Comparison of ENCODE assay signal across 9 mouse cellular contexts in genomic region chr9:104002913-104003330, GRCm38 (mm10). TPM values are rescaled to one million over a fixed set of nuclear protein-coding genes. Genes with fewer than 3 reads are reported as not detected.
DNase-seq lines count a peak whose midpoint lies in the region; ATAC-seq and TF ChIP-seq lines count a peak whose summit lies in the region.
"Had no signal": no experiment of that assay in that cellular context is flagged by ENCODE, and none has a peak within 500 bp of the region (broad histone marks: within the 10 kb centered on the region; RNA-seq: fewer than 3 reads in every experiment).

No protein-coding gene starts in this region.

- peak overlapping the region; percentile 53 for H3K27ac ChIP-seq in kidney, adult 2 months (ENCODE audit: insufficient read depth, low read depth, low read length)
- H3K27ac ChIP-seq in forebrain, embryonic 15.5 days (replicated peaks) = peak overlapping the region; percentile 79
- peak overlapping the region; percentile 86 for H3K27ac ChIP-seq in kidney, postnatal 0 days

- DNase-seq in kidney, adult 2 months = peak; percentile 81
- DNase-seq in kidney, adult 18-20 months = no peak
- DNase-seq in adipocyte (ENCODE audit: low spot score) = peak; percentile 79
- peak; percentile 86 for DNase-seq in kidney, postnatal 0 days (ENCODE audit: low spot score)
- no peak for DNase-seq in lung, adult 2 months
- DNase-seq in thymus, postnatal 36 days = peak; percentile 64 to 69

- no peaks in the 10 kb centered on the region for H3K36me3 ChIP-seq in kidney, adult 2 months (ENCODE audit: control insufficient read depth, insufficient read depth, low read length)
- H3K36me3 ChIP-seq in forebrain, embryonic 15.5 days = no peaks in the 10 kb centered on the region
- H3K36me3 ChIP-seq in kidney, postnatal 0 days (ENCODE audit: insufficient read depth, low read length) = 0 out of 2 replicates have a peak, but pooled peaks cover 8% of the 10 kb centered on the region

- peak overlapping the region; percentile 69 for H3K4me3 ChIP-seq in kidney, adult 2 months (ENCODE audit: insufficient read depth, low read depth, low read length)
- H3K4me3 ChIP-seq in forebrain, embryonic 15.5 days = peak overlapping the region; percentile 71
- peak overlapping the region; percentile 64 for H3K4me3 ChIP-seq in kidney, postnatal 0 days (replicated peaks; ENCODE audit: low read depth, low read length)
- H3K4me3 ChIP-seq in lung, adult 2 months (replicated peaks; ENCODE audit: extremely low read depth, low read depth, low read length) = peak overlapping the region; percentile 68

- TF ChIP-seq POLR2A in kidney, adult 2 months (IDR thresholded peaks at IDR 0.05; ENCODE audit: low read depth, low read length) = no peak
- no peak for TF ChIP-seq POLR2A in lung, adult 2 months (IDR thresholded peaks at IDR 0.05; ENCODE audit: borderline replicate concordance, extremely low read depth, low read depth, low read length)

- under 1% methylated on average over 37 of the region's 37 CpGs for WGBS in kidney, adult 2 months
- WGBS in forebrain, embryonic 15.5 days = under 1% methylated on average over 37 of the region's 37 CpGs
- 1% methylated on average over 37 of the region's 37 CpGs for WGBS in kidney, postnatal 0 days
- under 1% methylated on average over 37 of the region's 37 CpGs for WGBS in lung, adult 2 months

- H3K9me3 ChIP-seq in forebrain, embryonic 15.5 days = no peaks in the 10 kb centered on the region
- H3K9me3 ChIP-seq in kidney, postnatal 0 days (replicated peaks; ENCODE audit: low read length) = no peaks in the 10 kb centered on the region

- H3K4me2 ChIP-seq in forebrain, embryonic 15.5 days (replicated peaks) = peak overlapping the region; percentile 59
- H3K4me2 ChIP-seq in kidney, postnatal 0 days (ENCODE audit: low read length) = peak overlapping the region; percentile 71

- peak; percentile 68 for TF ChIP-seq CTCF in kidney, adult 2 months (conservative IDR thresholded peaks at IDR 0.05; ENCODE audit: insufficient read depth, insufficient read length, low read depth, low read length)
- TF ChIP-seq CTCF in kidney, postnatal 0 days (IDR thresholded peaks at IDR 0.05; ENCODE audit: low read depth) = peak; percentile 69
- peak; percentile 50 for TF ChIP-seq CTCF in lung, adult 2 months (IDR thresholded peaks at IDR 0.05; ENCODE audit: insufficient read depth, low read length)

- peak; percentile 69 for ATAC-seq in forebrain, embryonic 15.5 days (replicated peaks)
- ATAC-seq in kidney, postnatal 0 days (replicated peaks; ENCODE audit: low FRiP score, low read depth) = peak; percentile 35
- ATAC-seq in neutrophil, adult 5-6 weeks (ENCODE audit: extremely low read depth, insufficient number of reproducible peaks, low FRiP score, poor library complexity, severe bottlenecking) = peak; percentile 41

- H3K27me3 ChIP-seq in kidney, adult 2 months (replicated peaks; ENCODE audit: control insufficient read depth, insufficient read depth, low read length) = no peaks in the 10 kb centered on the region
- H3K27me3 ChIP-seq in forebrain, embryonic 15.5 days = no peaks in the 10 kb centered on the region; the same call in 1 of the 2 replicates
- H3K27me3 ChIP-seq in kidney, postnatal 0 days (ENCODE audit: insufficient read depth, low read length) = no peaks in the 10 kb centered on the region

- peaks cover 7% of the 10 kb centered on the region; the same call in 1 of the 2 replicates for H3K4me1 ChIP-seq in kidney, adult 2 months (ENCODE audit: control insufficient read depth, insufficient read depth, low read length)
- H3K4me1 ChIP-seq in forebrain, embryonic 15.5 days = peaks cover 17% of the 10 kb centered on the region
- H3K4me1 ChIP-seq in kidney, postnatal 0 days (replicated peaks; ENCODE audit: insufficient read depth, low read length) = peaks cover 3% of the 10 kb centered on the region; the same call in 1 of the 2 replicates
- no peaks in the 10 kb centered on the region for H3K4me1 ChIP-seq in lung, adult 2 months (ENCODE audit: control insufficient read depth, insufficient read depth, low read length)

- peak overlapping the region; percentile 63 for H3K9ac ChIP-seq in forebrain, embryonic 15.5 days (replicated peaks)
- H3K9ac ChIP-seq in kidney, postnatal 0 days (ENCODE audit: low read depth, low read length) = peak overlapping the region; percentile 72

RNA-seq across cellular contexts. Expression of gene Nphp3, which starts 0.6 kb away (rescaled TPM):
- polyA plus RNA-seq in kidney, adult 2 months (2012; rRNA removed) = 8.4 and 17.3 TPM in 2 replicates
- polyA plus RNA-seq in forebrain, embryonic 15.5 days (2015; fragmentation: Nextera tagmentation; extraction: Ambion mirVana) = 2.4 and 2.8 TPM in 2 replicates
- polyA plus RNA-seq in kidney, postnatal 0 days (2015; fragmentation: Nextera tagmentation; extraction: Ambion mirVana) = 3.4 and 3.5 TPM in 2 replicates
- polyA plus RNA-seq in lung, adult 2 months (2012; rRNA removed) = 8.4 and 9.1 TPM in 2 replicates
- 3.6 TPM in 2 replicates for total RNA-seq in neutrophil, adult 5-6 weeks (2017)

RNA-seq across cellular contexts. Expression of gene Gm28305, which starts 37.5 kb away (rescaled TPM):
- not detected in 2 replicates for polyA plus RNA-seq in kidney, adult 2 months (2012; rRNA removed)
- polyA plus RNA-seq in forebrain, embryonic 15.5 days (2015; fragmentation: Nextera tagmentation; extraction: Ambion mirVana) = not detected in 2 replicates
- polyA plus RNA-seq in kidney, postnatal 0 days (2015; fragmentation: Nextera tagmentation; extraction: Ambion mirVana) = not detected in 2 replicates
- polyA plus RNA-seq in lung, adult 2 months (2012; rRNA removed) = not detected in 2 replicates
- total RNA-seq in neutrophil, adult 5-6 weeks (2017) = not detected in 2 replicates
- total RNA-seq: gastrocnemius, postnatal 36 days had no signal

Comparison
In these comparisons a context has a peak if more than half of its experiments do, and no peak if none do; other contexts are left out.
1. DNase-seq: peak in kidney, adult 2 months (single experiment), adipocyte (single experiment), kidney, postnatal 0 days (single experiment) and thymus, postnatal 36 days (2 of 2); none in kidney, adult 18-20 months (single experiment) and lung, adult 2 months (single experiment).
2. Peak in every context shown above with its lines, with median percentiles within 50 percentile points of each other: H3K27ac ChIP-seq, H3K4me3 ChIP-seq, CTCF ChIP-seq and ATAC-seq.